Mouse (Mus musculus) adipose tissue, adult 10 weeks (tissue): ENCODE measurements around the gene Bckdhb. TPM values are rescaled to one million over a fixed set of nuclear protein-coding genes. Genes with fewer than 3 reads are reported as not detected.

ENCODE experiments used
- polyA plus RNA-seq: library from polyadenylated mRNA; stranded (reverse); fragments of 350-450 nt; fragmentation: Illumina TruSeq; extraction: RNeasy Lipid Tissue Mini Kit (QIAGEN cat#74804); gene quantifications from one replicate; pipeline ENCODE4 v1.2.3, GENCODE M21; 2014; ENCODE audit warnings: low read depth, low replicate concordance

The Bckdhb gene
- polyA plus RNA-seq: 61.1 TPM

GRCm38 (mm10) chr9:83924878-83925687, at the start of gene Bckdhb:
Bckdhb (plus strand) TSS chr9:83925145.

Other genes with a start within 250 kb of the Bckdhb start
- gene Elovl4, start 118.9 kb upstream of the Bckdhb start, polyA plus RNA-seq: 17.6 TPM
- gene Ttk, start 90.5 kb upstream of the Bckdhb start, polyA plus RNA-seq: 0.76 TPM